Mouse (Mus musculus) erythroblast, embryonic 14.5 days (primary cell): ENCODE data around the gene Cyp4f15.

Experiments
- GATA1 ChIP-seq: IDR thresholded peaks from 2 replicates; pipeline ENCODE4 v1.6.1; 2012; ENCODE audit warnings: low read length, inconsistent platforms, mixed read lengths
- TAL1 ChIP-seq: IDR thresholded peaks from 3 replicates; pipeline ENCODE4 v1.6.1; 2012; ENCODE audit warnings: low read length, inconsistent platforms, mixed read lengths

GRCm38 (mm10) chr17:32750611-32751010, 65.2 kb downstream of the Cyp4f15 start:
- TF ChIP-seq TAL1 (no peak), GATA1 (no peak)
